Mouse (Mus musculus) CD8-positive naive resting alpha-beta T cell, adult 2 months (primary cell): ENCODE measurements around the gene Cachd1.

Experiments
- DNase-seq, 2 experiments: peaks; one replicate each; pipeline ENCODE4 v3.0.0; 2022; ENCODE audit warnings: low read depth in 2 of 2, low spot score in 2 of 2

The Cachd1 gene

GRCm38 (mm10) chr4:100920413-100920812, 143.9 kb downstream of the Cachd1 start:
- DNase-seq: no peak

GRCm38 (mm10) chr4:100922816-100923554, 146.5 kb downstream of the Cachd1 start:
- no peak for DNase-seq

- no peak for DNase-seq
Measured at GRCm38 (mm10) chr4:100923598-100923997, 147.1 kb downstream of the Cachd1 start.

DNA sequence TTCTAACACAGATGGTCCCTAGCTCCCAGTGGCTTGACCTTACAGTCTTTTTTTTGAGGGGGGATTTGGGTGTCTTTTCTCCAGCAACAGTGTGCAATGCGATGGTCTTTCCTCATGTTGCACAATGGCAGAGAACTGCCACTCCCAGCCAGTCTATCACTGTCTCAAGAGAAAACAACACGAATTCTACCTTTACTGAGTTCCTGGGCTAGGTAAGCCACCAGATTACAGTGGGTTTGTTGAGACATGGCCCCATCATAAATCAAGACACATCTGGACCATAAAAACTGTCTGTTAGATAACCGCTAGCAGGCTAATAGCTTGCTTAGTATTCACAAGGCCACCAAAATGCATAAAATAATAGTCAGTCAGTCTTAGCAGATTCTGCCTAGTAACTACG, 147.8 kb downstream of the Cachd1 start:
- DNase-seq: no peak

DNA sequence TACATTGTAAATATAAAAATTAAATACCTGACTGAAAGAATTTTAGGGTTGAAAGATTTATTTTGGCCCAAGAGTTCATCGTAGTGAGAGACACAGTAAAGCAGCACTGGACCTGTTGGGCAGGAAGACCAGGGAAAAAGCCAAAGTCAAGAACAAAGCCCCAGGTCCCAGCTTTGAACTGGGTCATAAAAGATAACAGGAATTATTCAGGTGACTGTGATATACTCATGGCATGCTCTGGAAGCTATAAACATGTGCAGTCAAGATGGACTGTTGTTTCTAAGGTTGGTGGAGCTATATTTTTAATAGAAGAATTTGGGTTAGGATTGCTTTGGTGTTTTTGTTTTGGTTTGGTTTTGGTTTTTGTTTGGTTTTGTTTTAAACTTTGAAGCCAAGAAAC, 148.7 kb downstream of the Cachd1 start:
- no peak for DNase-seq

- no peak for DNase-seq
Measured at GRCm38 (mm10) chr4:100926608-100927007, 150.1 kb downstream of the Cachd1 start.

DNA sequence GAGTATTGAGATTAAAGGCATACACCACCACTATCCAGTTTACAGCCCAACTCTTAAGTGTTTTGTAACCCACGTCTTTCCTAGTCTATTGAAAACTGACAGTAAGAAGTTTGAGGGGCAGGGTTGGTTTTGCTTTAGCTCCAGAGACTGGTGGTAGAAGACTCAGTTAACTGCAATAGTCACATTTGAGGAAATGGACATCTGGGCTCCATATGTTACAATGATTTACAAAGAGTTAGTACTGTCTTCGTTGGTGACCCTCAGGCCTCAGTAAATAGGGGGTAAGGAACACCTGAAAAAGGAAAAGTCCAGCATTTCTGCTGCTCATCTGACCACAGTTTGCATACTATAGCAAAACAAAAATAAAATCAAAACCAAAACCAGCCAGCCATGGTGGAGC, 150.6 kb downstream of the Cachd1 start:
- DNase-seq: no peak

GRCm38 (mm10) chr4:100943689-100944088, 167.2 kb downstream of the Cachd1 start:
- DNase-seq: no peak

DNA sequence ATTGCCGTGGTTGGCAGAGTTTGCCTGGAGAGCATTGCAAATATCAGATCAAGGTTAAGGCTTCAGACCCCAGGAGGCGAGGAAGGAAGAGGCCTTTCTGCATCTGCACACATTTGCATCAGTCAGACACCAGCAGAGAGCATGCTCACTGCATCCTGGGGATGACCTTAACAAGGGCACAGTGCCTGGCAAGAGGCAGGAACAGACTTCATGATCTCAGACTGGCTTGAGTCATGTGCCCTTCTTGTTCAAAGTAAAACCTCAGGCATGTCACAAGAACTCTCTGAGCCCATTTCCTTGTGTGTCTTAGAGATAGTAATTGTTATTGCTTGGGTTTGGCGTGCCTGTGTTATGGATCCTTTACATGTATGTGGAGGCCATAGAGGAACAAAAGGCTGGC, 167.8 kb downstream of the Cachd1 start:
- no peak for DNase-seq

DNA sequence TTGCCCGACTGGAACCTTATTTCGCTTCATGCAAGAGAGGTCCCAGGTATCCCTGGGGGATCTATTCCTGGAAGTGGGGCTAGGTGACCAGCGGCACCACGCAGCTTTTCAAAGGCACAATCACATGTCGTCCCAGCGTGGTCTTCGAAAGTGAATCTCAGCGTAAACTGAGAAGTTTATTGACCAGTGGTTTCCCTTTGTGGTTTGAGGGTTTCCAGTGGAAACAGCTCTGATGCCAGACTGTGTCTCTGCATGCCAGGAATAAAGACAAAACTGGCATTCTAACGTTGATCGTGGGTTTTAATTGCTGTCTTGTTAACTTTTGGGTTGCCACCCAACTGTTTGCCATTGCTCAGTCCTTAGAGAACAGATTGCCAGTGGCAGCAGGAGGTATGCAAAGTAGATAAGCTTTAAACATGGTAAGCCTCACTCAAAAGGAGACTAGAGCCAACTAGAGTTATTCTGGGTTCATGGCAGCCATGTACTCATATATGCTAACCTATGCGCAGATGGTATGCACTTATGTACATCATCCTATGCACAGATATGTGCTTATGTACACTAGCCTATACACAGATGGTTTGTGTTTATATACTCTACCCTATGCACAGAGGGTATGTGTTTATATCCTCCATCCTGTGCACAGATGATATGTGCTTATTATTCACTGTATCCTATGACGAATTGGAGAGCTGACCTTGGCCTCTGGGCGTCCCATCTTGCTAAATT, 168.9 kb downstream of the Cachd1 start:
- no peak for DNase-seq

DNA sequence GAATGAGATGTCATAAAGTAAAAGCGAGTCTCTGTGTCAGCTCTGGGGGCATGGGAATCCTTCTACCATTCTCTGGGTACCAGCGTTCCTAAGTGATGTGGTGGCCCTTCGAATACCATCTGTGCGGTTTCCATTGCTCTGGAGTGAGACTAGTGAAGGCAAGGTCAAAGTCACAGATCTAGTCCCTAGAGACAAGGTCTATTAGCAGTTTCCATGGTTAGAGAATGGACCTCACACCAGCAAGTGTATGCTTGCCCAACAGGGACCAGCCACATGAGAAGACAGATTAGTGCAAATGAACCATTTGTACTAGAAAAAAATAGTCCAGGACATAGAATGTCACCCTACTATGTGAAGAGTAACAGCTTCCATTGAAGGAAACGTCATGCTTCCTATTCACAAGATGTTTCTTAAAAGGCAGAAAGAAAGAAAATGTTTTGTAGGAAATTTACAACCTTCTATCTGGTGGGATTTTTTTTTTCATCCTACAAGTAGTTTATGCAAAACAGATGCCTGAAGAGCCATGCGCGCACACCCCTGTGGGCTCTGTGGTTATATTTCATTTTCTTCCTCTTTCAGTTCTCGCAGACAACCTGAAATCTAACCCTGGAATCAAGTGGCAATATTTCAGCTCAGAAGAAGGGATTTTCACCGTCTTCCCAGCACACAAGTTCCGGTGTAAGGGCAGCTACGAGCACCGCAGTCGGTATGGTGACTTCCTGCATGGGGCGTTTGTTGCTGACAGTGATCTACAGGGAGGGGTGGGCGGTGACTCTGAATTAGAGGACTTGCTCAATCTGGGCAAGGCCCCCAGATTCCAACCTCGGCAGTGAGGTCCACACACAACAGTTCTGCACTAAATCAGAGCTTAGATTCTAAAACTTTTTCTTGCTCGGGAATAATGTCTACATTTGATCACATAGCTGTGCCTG, 172.3 kb downstream of the Cachd1 start:
- no peak for DNase-seq

DNA sequence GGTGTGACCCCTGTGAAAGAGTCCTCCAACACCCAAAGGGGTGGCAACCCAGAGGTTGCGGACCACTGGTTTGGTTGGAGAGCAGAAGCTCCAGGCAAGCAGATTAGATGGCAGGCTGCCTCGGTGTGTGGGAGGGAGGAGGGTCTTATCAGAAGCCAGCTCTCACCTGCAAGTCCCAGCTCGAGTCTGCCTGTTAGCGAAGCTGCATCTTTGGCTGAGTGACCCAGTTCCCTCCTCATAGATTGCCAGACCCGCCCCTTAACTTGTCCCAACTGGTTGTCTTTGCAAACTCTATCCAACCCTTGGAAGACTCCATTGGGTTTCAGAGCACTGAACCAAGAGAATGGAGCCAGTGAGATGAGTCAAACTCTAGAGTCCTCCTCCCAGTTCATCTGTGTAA, 173.8 kb downstream of the Cachd1 start:
- DNase-seq: no peak

DNA sequence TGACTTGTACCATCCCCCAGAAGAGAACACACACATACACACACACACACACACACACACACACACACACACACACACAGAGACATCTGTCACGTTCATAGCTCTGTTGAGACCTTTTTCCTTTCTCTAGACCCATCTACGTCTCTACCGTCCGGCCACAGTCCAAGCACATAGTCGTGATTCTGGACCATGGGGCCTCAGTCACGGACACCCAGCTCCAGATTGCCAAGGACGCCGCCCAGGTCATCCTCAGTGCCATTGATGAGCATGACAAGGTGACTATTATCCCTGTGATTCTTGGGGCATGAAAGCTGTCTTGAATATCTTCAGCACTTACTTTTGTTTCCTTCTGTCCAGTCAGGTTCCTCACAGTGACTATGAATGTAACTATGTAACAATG, 175.4 kb downstream of the Cachd1 start:
- DNase-seq: no peak

- no peak for DNase-seq
Measured at GRCm38 (mm10) chr4:100963341-100963740, 186.9 kb downstream of the Cachd1 start.

DNA sequence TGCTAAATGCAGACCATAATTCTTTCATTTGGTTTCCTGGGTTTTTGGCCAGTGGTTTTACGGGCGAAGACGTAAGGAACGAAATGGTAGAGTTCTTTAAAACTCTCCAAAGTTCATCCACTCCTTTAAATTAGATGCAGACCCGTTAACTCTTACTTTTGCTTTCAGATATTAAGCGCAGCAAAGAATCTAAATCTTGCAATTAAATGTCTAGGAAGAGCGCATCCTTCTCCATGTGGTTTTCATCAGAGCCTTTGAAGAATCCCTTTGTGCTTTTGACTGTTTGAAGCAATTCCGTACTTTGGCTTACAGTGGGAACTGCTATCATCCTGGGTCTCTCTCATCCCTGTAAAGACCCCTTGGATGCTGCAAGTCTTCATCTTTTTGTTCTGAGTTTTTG, 187.3 kb downstream of the Cachd1 start:
- DNase-seq: no peak

DNA sequence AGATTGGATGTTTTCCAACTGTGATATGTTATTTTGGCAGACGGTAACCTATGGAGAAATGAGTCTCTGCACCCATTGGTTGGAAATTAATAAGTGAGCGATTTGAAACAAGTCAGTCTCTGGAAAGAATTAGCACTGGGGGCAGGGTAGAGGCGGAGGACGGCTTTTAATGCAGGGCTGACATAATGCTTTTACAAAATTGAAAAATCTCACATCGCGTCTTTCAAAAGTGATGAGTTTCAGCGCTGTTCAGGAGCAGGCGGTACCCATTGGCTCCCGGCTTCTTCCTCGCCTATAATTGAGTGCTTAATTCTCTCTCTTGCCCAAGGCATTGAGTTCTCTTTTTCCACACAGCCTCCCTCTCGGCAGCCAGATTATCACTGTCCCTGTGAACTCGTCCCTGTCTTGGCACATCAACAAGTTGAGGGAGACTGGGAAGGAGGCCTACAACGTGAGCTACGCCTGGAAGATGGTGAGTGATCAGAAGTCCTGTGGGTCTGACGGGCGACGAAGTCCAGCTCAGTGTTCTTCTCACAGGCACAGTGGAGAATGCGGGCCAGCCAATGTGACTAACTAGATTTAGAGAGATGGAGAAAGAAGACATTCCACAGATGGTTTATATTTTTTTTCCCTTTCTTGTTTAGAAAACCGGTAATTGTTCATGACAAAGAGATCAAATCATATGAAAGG, 191.4 kb downstream of the Cachd1 start:
- DNase-seq: no peak

- DNase-seq: no peak
Measured at GRCm38 (mm10) chr4:100973641-100974454, 197.4 kb downstream of the Cachd1 start.

DNA sequence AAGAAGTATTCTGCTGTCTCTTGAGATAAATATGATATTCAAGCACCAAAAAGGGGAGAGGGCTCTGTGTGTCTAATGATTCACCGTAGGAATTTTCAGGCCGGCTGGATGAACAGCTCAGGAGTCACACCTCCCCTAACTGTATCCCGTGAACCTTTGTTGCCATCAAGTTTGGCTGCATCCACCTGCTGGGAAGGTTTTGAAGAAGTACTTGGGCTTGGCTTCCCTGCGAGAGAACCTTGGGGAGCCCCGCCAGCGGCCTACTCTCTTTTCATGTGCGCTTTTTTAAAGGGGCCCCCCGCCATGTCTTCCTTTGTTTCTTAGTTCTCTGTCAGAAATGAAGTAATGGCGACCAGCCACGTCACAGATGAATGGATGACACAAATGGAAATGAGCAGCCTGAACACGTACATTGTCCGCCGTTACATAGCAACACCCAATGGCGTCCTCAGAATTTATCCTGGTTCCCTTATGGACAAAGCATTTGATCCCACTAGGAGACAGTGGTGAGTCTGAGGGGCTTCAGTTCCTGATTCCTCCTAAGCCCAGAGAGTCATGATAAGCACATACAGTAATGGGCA, 198.1 kb downstream of the Cachd1 start:
- no peak for DNase-seq

DNA sequence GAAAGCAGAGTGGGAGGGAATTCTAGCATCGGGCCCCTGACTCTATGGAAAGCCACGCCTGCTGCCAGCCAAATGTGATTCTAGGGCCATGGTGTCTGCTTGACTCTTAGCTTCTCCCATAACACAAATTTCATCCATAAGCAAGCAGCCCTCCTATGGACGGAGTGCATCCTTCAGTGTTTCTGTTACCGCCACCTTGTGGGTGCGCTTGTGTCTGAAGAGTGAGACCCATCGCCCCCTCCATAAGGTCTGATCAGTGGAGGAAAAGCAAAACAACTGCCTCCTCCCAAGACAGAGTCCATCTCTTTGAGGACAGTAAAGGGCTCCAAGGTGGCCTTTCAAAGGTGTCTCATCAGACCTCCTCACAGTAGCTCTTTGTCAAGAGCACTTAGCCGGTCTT, 201.0 kb downstream of the Cachd1 start:
- no peak for DNase-seq

DNA sequence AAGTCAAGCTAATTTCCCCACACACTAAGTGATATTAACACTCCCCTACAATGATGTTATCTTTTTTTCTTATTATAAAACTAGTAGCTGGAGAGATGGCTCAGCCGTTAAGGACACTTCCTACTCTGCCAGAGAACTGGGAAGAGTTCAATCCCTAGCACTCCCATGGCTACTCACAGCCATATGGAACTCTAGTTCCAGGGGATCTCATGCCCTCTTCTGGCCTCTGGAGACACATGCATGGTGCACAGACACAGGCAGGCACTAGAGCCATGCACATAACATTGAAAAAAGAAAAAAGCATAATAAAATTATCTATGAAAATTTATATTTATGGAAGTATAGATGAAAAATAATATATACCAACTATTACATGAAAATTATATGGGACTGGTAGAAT, 210.7 kb downstream of the Cachd1 start:
- DNase-seq: no peak
